Mouse (Mus musculus) brain, adult 10 weeks (tissue): ENCODE results near the gene Glrx3. TPM values are rescaled to one million over a fixed set of nuclear protein-coding genes. Genes with fewer than 3 reads are reported as not detected.

Experiments
- polyA plus RNA-seq: library from polyadenylated mRNA; stranded (reverse); fragments of 350-450 nt; fragmentation: Illumina TruSeq; extraction: RNeasy Lipid Tissue Mini Kit (QIAGEN cat#74804); gene quantifications from one replicate; pipeline ENCODE4 v1.2.3, GENCODE M21; 2015; ENCODE audit warnings: low read depth, low replicate concordance

The Glrx3 gene
- polyA plus RNA-seq: 179 TPM

DNA sequence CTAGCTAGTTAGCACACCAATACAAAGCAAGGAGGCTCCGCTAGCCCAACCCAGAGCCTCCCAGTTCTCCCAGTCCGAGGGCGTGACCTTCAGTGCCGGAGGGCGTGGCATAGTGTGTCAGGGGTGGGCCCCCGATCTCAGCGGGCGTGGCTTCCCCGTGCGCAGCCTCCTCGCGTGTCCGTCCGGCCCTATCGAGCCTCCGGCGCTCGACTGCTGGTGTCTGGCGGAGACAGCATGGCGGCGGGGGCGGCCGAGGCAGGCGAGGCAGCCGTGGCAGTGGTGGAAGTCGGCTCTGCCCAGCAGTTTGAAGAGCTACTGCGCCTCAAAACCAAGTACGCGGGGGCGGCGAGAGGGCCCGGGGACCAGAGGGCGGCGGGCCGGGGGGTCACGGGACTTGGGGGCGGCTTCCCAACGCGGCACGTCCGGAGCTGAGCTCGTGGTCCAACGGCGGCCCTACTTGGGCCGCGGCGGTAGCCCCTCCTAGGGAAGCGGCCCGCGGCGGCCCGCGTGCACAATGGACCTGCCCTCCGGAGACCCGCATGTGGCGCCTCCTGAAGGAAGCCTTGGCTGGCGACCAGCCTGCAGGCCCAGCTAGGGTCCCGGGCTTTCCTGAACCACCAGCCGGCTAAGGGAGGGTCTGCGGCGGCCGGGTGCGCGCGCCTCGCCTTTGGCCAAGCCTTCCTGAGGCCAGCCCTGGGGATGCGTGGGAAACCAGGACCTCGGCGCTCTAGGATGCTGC, at the start of gene Glrx3:
Gene Glrx3 (plus strand): TSS at position 175 of the 739 bp plus-strand sequence.

DNA sequence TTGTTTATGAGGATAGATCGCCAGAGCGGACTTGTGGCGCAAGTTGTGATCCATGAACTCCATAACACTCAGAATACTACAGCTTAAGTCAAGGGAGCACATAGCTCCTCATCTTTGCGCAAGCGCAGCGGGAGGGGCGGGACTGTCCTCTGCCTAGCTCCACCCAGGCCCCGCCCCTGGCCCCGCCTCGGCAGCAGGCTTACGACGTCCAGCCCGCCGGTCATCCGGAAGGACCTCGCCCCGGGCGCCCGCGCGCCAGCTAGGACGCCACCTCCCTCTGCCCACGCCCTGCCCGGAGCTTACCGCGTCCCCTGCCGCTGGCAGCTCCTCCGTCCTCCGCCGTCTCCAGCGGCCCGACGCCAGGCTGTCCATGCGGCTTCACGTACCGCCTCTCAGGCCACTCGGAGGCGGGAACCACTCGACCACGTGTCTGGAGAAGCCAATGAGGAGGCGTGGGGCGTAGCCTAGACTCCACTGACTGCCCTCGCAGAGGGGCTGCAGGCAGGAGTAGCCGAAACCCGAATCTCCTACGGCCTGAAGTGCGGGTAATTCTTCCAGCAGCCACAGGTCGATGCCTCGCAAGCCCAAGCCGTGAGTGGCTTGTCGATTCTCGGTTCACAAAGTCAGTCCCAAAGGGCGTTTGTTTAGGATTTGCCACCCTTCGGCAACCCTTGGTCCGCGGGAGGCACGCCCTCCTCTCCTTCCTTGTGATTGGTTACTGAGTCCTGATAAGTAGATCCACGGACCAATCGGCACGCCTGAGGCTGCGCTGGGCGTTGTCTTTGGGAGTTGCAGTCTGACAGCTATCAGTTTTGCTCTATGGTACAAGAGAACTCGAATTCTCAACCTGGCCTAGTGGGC, 26.8 kb upstream of the Glrx3 start, which contains the start of gene 9430038I01Rik:
Gene 9430038I01Rik (minus strand): TSS at position 426 of the 861 bp plus-strand sequence.

Other genes starting within 250 kb of the Glrx3 start
- 2.7 TPM for gene Ebf3, start 123.2 kb upstream of the Glrx3 start, polyA plus RNA-seq
- gene 9430038I01Rik, start 26.9 kb upstream of the Glrx3 start, polyA plus RNA-seq: 5.6 TPM